Mouse (Mus musculus) testis, adult 2 months (tissue): Measurements from ENCODE around the gene Tbc1d12. TPM values are rescaled to one million over a fixed set of nuclear protein-coding genes. Genes with fewer than 3 reads are reported as not detected.

Experiments used
- H3K27ac ChIP-seq: fragments of 200-500 bp; 2 replicates; pipeline ENCODE4 v1.5.1; 2012; ENCODE audit warnings: low read depth, low read length; ENCODE audit not compliant: control insufficient read depth, insufficient read depth
- H3K27me3 ChIP-seq: fragments of 200-500 bp; 2 replicates; pipeline ENCODE4 v1.6.1; 2012; ENCODE audit warnings: mild to moderate bottlenecking, low read length, moderate library complexity; ENCODE audit not compliant: control insufficient read depth, insufficient read depth
- H3K36me3 ChIP-seq: fragments of 200-500 bp; 2 replicates; pipeline ENCODE4 v1.6.1; 2012; ENCODE audit warnings: mild to moderate bottlenecking, low read length; ENCODE audit not compliant: control insufficient read depth, insufficient read depth
- H3K4me1 ChIP-seq: fragments of 200-500 bp; 2 replicates; pipeline ENCODE4 v1.6.1; 2012; ENCODE audit warnings: low read length; ENCODE audit not compliant: control insufficient read depth, insufficient read depth
- H3K4me3 ChIP-seq: fragments of 200-500 bp; 2 replicates; pipeline ENCODE4 v1.5.1; 2012; ENCODE audit warnings: low read depth, mild to moderate bottlenecking, low read length, moderate library complexity, mixed read lengths; ENCODE audit not compliant: control insufficient read depth
- CTCF ChIP-seq: fragments of 200-500 bp; IDR thresholded peaks from 2 replicates; pipeline ENCODE4 v1.5.1; 2012; ENCODE audit warnings: low read depth, mild to moderate bottlenecking, inconsistent platforms, low read length, moderate library complexity; ENCODE audit not compliant: control insufficient read depth, insufficient read depth, insufficient replicate concordance
- POLR2A ChIP-seq: fragments of 200-500 bp; IDR thresholded peaks from 2 replicates; pipeline ENCODE4 v1.6.1; 2012; ENCODE audit warnings: low read depth, mild to moderate bottlenecking, inconsistent platforms, low read length, moderate library complexity; ENCODE audit not compliant: control insufficient read depth
- polyA plus RNA-seq: library from polyadenylated mRNA; depleted of rRNA; stranded (reverse); fragments of >200 nt; gene quantifications from 2 replicates; pipeline ENCODE4 v1.2.3, GENCODE M21; 2012

The Tbc1d12 gene
- polyA plus RNA-seq, 1 experiment = 5.0 TPM

- 0 out of 2 replicates have a peak, but pooled peaks cover 2% of the 10 kb centered on the region for H3K36me3 ChIP-seq
- no peaks in the 10 kb centered on the region for H3K4me1 ChIP-seq
- TF ChIP-seq CTCF = no peak
- no peak for TF ChIP-seq POLR2A
- H3K4me3 ChIP-seq = no peak overlapping the region
- H3K27ac ChIP-seq = no peak overlapping the region
- H3K27me3 ChIP-seq = no peaks in the 10 kb centered on the region
Observed at GRCm38 (mm10) chr19:38913786-38914185, 77.4 kb downstream of the Tbc1d12 start.

GRCm38 (mm10) chr19:38914926-38915325 lies 78.5 kb downstream of the Tbc1d12 start:
- Histone ChIP-seq H3K4me3 (no peak overlapping the region), H3K27me3 (no peaks in the 10 kb centered on the region), H3K36me3 (0 out of 2 replicates have a peak, but pooled peaks cover 2% of the 10 kb centered on the region), H3K27ac (no peak overlapping the region), H3K4me1 (no peaks in the 10 kb centered on the region)
- TF ChIP-seq CTCF = no peak
- no peak for TF ChIP-seq POLR2A

- Histone ChIP-seq H3K27ac (no peak overlapping the region), H3K27me3 (no peaks in the 10 kb centered on the region), H3K4me1 (no peaks in the 10 kb centered on the region), H3K36me3 (0 out of 2 replicates have a peak, but pooled peaks cover 2% of the 10 kb centered on the region), H3K4me3 (no peak overlapping the region)
- no peak for TF ChIP-seq POLR2A
- TF ChIP-seq CTCF = no peak; the same call in 1 of the 2 replicates
Observed at GRCm38 (mm10) chr19:38915677-38916076, 79.3 kb downstream of the Tbc1d12 start.

GRCm38 (mm10) chr19:38928481-38929158 lies 92.2 kb downstream of the Tbc1d12 start:
- TF ChIP-seq CTCF (no peak), POLR2A (no peak)
- H3K27ac ChIP-seq = no peak overlapping the region
- H3K4me3 ChIP-seq = no peak overlapping the region
- no peaks in the 10 kb centered on the region for H3K27me3 ChIP-seq
- no peaks in the 10 kb centered on the region for H3K36me3 ChIP-seq
- peaks cover 4% of the 10 kb centered on the region for H3K4me1 ChIP-seq

GRCm38 (mm10) chr19:38929471-38930251 lies 93.3 kb downstream of the Tbc1d12 start:
- no peak for TF ChIP-seq CTCF
- TF ChIP-seq POLR2A = no peak
- Histone ChIP-seq H3K27ac (no peak overlapping the region), H3K4me1 (peaks cover 4% of the 10 kb centered on the region), H3K27me3 (no peaks in the 10 kb centered on the region), H3K36me3 (no peaks in the 10 kb centered on the region), H3K4me3 (no peak overlapping the region; the same call in 1 of the 2 replicates)

- H3K27me3 ChIP-seq = no peaks in the 10 kb centered on the region
- no peaks in the 10 kb centered on the region for H3K36me3 ChIP-seq
- peak overlapping the region; percentile 30 for H3K27ac ChIP-seq
- H3K4me3 ChIP-seq = peak overlapping the region; percentile 89
- TF ChIP-seq CTCF (no peak), POLR2A (no peak)
- peaks cover 4% of the 10 kb centered on the region for H3K4me1 ChIP-seq
Observed at GRCm38 (mm10) chr19:38930252-38930787, 93.9 kb downstream of the Tbc1d12 start.
